Mouse (Mus musculus) kidney, postnatal 0 days (tissue): ENCODE data around the gene Pglyrp4. TPM values are rescaled to one million over a fixed set of nuclear protein-coding genes. Genes with fewer than 3 reads are reported as not detected.
"Not testable (repeated sequence)": the region's sequence is repeated elsewhere in the genome, so short reads cannot be mapped to it uniquely, and the experiment has no call there.

Experiments
- ATAC-seq: fragments of 200-750 bp; cut with Nextera tagmentation; replicated peaks from 2 replicates; pipeline ENCODE4 v1.8.0; 2017; ENCODE audit warnings: low read depth, moderate number of reproducible peaks, moderate TSS enrichment, moderate library complexity; ENCODE audit not compliant: low FRiP score
- DNase-seq: peaks from one replicate; pipeline ENCODE4 v3.0.0-alpha.2; 2016; ENCODE audit warnings: low spot score
- H3K27ac ChIP-seq: fragments of 300-500 bp; sonication (generic); 2 replicates; pipeline ENCODE4 v1.5.1; 2014; ENCODE audit warnings: mild to moderate bottlenecking
- H3K27me3 ChIP-seq: fragments of 300-500 bp; sonication (generic); 2 replicates; pipeline ENCODE4 v1.6.1; 2014; ENCODE audit warnings: low read length, mixed read lengths; ENCODE audit not compliant: insufficient read depth
- H3K36me3 ChIP-seq: fragments of 300-500 bp; sonication (generic); 2 replicates; pipeline ENCODE4 v1.6.1; 2014; ENCODE audit warnings: low read length, mixed read lengths; ENCODE audit not compliant: insufficient read depth
- H3K4me1 ChIP-seq: fragments of 300-500 bp; sonication (generic); replicated peaks from 2 replicates; pipeline ENCODE4 v1.6.1; 2014; ENCODE audit warnings: antibody characterized with exemption, low read length, mixed read lengths; ENCODE audit not compliant: insufficient read depth
- H3K4me2 ChIP-seq: fragments of 300-500 bp; sonication (generic); 2 replicates; pipeline ENCODE4 v1.6.1; 2014; ENCODE audit warnings: mild to moderate bottlenecking, low read length, moderate library complexity, mixed read lengths
- H3K4me3 ChIP-seq: fragments of 300-500 bp; sonication (generic); replicated peaks from 2 replicates; pipeline ENCODE4 v1.5.1; 2014; ENCODE audit warnings: low read depth, low read length
- H3K9ac ChIP-seq: fragments of 300-500 bp; sonication (generic); 2 replicates; pipeline ENCODE4 v1.6.1; 2014; ENCODE audit warnings: low read depth, low read length
- H3K9me3 ChIP-seq: fragments of 300-500 bp; sonication (generic); replicated peaks from 2 replicates; pipeline ENCODE4 v1.6.1; 2016; ENCODE audit warnings: low read length, inconsistent platforms, mixed read lengths
- CTCF ChIP-seq: IDR thresholded peaks from 2 replicates; pipeline ENCODE4 v1.5.1; 2016; ENCODE audit warnings: antibody characterized with exemption, low read depth, mild to moderate bottlenecking, moderate library complexity
- WGBS: fragments of 180-500 bp; shearing (Covaris S2); extraction: QIAGEN DNeasy Blood & Tissue Kit; methylation state at CpG from one replicate; pipeline ENCODE4 v1.1.7; 2014; 5-methylcytosine and 5-hydroxymethylcytosine counted together
- polyA plus RNA-seq: library from polyadenylated mRNA; unstranded; fragments of >200 nt; fragmentation: Nextera tagmentation; extraction: Ambion mirVana; gene quantifications from 2 replicates; pipeline ENCODE4 v1.2.1, GENCODE M21; 2015

The Pglyrp4 gene
- polyA plus RNA-seq, 1 experiment from 2014 or later, result 0.07 TPM

GRCm38 (mm10) chr3:90708523-90709202, 18.0 kb upstream of the Pglyrp4 start:
- peak; percentile 75 for DNase-seq
- TF ChIP-seq CTCF, result peak; percentile 74
- Histone ChIP-seq H3K27ac (no peak overlapping the region), H3K27me3 (no peaks in the 10 kb centered on the region), H3K4me1 (no peaks in the 10 kb centered on the region), H3K36me3 (no peaks in the 10 kb centered on the region), H3K4me3 (no peak overlapping the region), H3K9ac (no peak overlapping the region), H3K4me2 (no peak overlapping the region), H3K9me3 (no peaks in the 10 kb centered on the region)
- ATAC-seq, result 0 out of 2 replicates have a peak, but pooled peaks have one; percentile 46
- 19% methylated on average over 4 of the region's 4 CpGs for WGBS

DNA sequence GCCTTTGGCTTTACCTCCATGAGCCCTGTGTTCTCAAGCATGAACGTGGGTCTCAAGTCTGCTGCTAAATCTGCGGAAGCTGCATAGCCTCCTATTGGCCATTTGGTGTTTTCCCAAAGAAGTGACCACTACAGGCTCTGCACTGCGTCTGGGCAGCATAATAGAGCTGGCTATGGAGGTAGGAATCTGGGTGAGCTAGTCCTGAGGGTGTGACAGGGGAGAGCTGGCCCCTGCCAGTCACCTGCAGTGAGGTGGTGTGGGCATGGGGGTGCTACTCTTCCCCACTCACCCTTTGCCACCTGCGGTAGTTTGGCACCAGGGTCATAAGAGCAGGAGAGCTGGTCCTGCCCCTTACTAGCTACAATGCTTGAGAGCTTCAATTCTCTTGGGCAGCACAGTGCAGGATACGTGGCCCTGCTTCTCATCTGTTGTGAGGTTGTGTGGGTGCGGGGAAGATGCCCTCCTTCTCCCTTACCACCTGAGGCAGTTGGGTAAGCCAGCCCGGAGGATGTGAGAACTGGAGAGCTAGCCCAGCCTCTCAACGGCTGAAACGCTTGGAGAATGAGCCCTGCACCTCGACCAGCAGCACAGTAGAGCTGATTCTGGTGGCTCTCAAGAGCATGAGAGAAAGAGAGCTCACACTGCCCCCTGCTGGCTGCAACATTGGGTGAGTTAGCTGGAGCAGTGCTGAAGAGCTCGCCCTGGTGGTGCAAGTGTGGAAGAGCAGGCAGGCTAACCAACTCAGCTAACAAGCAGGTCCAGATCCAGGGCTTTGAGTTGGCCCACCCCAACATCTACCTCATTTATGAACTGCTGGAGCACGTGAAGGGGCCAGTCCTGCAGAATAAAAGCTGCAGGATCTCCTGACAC, 16.9 kb upstream of the Pglyrp4 start:
- no peak overlapping the region for H3K4me2 ChIP-seq
- ATAC-seq (peak; percentile 84; the same call in 1 of the 2 replicates), DNase-seq (peak; percentile 89)
- no peak overlapping the region for H3K4me3 ChIP-seq
- WGBS, result 42% methylated on average over 12 of the region's 12 CpGs
- no peaks in the 10 kb centered on the region for H3K9me3 ChIP-seq
- no peaks in the 10 kb centered on the region for H3K27me3 ChIP-seq
- no peaks in the 10 kb centered on the region for H3K4me1 ChIP-seq
- no peak overlapping the region for H3K9ac ChIP-seq
- no peak overlapping the region for H3K27ac ChIP-seq
- peak; percentile 100 for TF ChIP-seq CTCF
- no peaks in the 10 kb centered on the region for H3K36me3 ChIP-seq

DNA sequence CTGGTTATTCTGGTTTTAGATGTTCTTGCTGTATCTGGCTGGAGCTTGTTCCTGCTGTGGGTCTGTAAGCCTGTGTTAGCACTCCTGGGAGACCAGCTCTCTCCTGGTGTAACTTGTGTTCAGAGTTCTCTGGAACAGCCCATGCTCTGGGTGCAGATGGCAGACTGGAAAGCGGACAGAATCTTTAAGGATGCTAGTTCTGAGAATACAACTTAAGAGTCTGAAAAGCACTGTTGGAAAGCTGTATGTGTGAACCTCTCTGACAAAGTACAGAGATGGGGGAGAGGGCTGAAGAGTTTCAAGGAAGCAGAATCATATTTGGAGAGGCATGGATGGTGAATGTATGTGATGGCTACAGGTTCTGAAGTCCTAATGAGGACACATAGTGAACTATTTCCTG, 23.0 kb downstream of the Pglyrp4 start:
- Histone ChIP-seq H3K9ac (no peak overlapping the region), H3K27me3 (no peaks in the 10 kb centered on the region), H3K4me3 (no peak overlapping the region), H3K4me1 (no peaks in the 10 kb centered on the region), H3K4me2 (no peak overlapping the region), H3K36me3 (no peaks in the 10 kb centered on the region), H3K9me3 (no peaks in the 10 kb centered on the region), H3K27ac (no peak overlapping the region)
- TF ChIP-seq CTCF, result no peak
- ATAC-seq (no peak), DNase-seq (no peak)
- 92% methylated on average over 1 of the region's 1 CpGs for WGBS

- 88% methylated on average over 1 of the region's 1 CpGs for WGBS
- not testable (repeated sequence) for H3K4me1 ChIP-seq, H3K27me3 ChIP-seq, H3K9ac ChIP-seq, H3K4me3 ChIP-seq, H3K9me3 ChIP-seq, H3K27ac ChIP-seq, ATAC-seq, H3K4me2 ChIP-seq, DNase-seq, H3K36me3 ChIP-seq
These were observed 51.1 kb downstream of the Pglyrp4 start, which contains the start of gene Gm5849 for GRCm38 (mm10) chr3:90777776-90778175. TSS of gene Gm5849 (minus strand) at chr3:90777876.

Other genes with a start within 250 kb of the Pglyrp4 start
- 76.1 and 79.6 TPM in 2 replicates for gene Snapin, start 235.9 kb upstream of the Pglyrp4 start, polyA plus RNA-seq
- 122 and 126 TPM in 2 replicates for gene Chtop, start 217.4 kb upstream of the Pglyrp4 start, polyA plus RNA-seq
- 336 and 353 TPM in 2 replicates for gene S100a1, start 212.5 kb upstream of the Pglyrp4 start, polyA plus RNA-seq
- 72.2 and 78.5 TPM in 2 replicates for gene S100a13, start 212.5 kb upstream of the Pglyrp4 start, polyA plus RNA-seq
- gene S100a14, start 200.1 kb upstream of the Pglyrp4 start, polyA plus RNA-seq, result 10.2 and 12.5 TPM in 2 replicates
- gene S100a16, start 189.7 kb upstream of the Pglyrp4 start, polyA plus RNA-seq, result 242 and 252 TPM in 2 replicates
- 0.15 and 0.16 TPM in 2 replicates for gene S100a3, start 166.3 kb upstream of the Pglyrp4 start, polyA plus RNA-seq
- gene S100a2, start 136.7 kb upstream of the Pglyrp4 start, polyA plus RNA-seq, result not detected in 2 replicates
- not detected in 2 replicates for gene Gm42674, start 125.0 kb upstream of the Pglyrp4 start, polyA plus RNA-seq
- gene S100a4, start 123.1 kb upstream of the Pglyrp4 start, polyA plus RNA-seq, result 11.5 and 18.3 TPM in 2 replicates
- 0.77 and 1.4 TPM in 2 replicates for gene S100a5, start 118.4 kb upstream of the Pglyrp4 start, polyA plus RNA-seq
- 395 and 525 TPM in 2 replicates for gene S100a6, start 114.0 kb upstream of the Pglyrp4 start, polyA plus RNA-seq
- 0.14 TPM in 1 of 2 replicates, not detected in the other for gene S100a7a, start 72.9 kb upstream of the Pglyrp4 start, polyA plus RNA-seq
- 65.2 and 69.2 TPM in 2 replicates for gene S100a8, start 57.9 kb upstream of the Pglyrp4 start, polyA plus RNA-seq
- gene S100a9, start 31.2 kb upstream of the Pglyrp4 start, polyA plus RNA-seq, result 42.4 and 42.6 TPM in 2 replicates
- not detected in 2 replicates for gene Gm5849, start 51.0 kb downstream of the Pglyrp4 start, polyA plus RNA-seq